Mouse (Mus musculus) embryo, embryonic 10 days (tissue): Measurements from ENCODE around the gene Scnn1a.

Source experiments
- DNase-seq: peaks from one replicate; pipeline ENCODE4 v3.0.0-alpha.2; 2015; ENCODE audit warnings: low spot score

Scnn1a gene

GRCm38 (mm10) chr6:125363021-125363420, 42.6 kb downstream of the Scnn1a start:
- no peak for DNase-seq

DNA sequence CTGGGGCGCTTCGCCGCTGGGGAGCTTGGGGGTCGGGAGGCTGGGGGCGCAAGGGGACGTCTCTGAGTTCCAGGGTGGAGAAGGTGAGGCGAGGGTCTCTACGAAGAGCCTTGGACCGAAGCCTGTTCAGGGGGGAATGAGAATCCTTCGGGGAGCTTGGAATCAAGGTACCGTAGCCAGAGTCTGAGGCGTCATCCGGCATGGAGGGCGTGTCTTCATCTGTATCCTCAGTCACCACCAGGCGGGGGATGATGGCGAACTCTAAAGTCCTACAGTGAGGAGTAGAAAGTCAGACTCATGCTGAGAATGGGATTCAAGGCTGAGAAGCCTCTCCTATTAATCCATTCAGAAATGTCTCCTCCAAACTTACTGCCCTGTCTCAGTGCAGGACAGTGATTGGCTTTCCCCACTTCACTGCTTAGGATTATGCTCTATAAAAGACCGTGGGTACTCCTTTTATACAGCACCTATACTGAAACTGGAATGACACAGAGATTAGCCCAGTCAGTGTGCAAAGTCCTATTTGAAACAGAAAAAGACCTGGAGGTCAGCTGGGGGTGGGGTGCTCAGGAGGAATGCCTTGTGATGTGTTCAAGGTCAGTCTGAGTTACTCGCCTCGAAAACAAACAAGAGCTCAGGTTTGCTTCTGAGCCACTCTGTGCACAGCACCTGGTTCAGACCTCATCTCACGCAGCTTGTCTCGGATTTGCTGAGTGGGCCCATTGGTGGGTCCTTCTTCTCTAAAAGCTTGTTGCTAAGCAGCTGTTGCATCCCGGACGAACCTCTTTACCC, 43.2 kb downstream of the Scnn1a start:
- peak; percentile 50 for DNase-seq

GRCm38 (mm10) chr6:125364448-125364847, 44.0 kb downstream of the Scnn1a start:
- peak; percentile 45 for DNase-seq

- DNase-seq = no peak
Measured at GRCm38 (mm10) chr6:125365522-125365921, 45.1 kb downstream of the Scnn1a start.

DNA sequence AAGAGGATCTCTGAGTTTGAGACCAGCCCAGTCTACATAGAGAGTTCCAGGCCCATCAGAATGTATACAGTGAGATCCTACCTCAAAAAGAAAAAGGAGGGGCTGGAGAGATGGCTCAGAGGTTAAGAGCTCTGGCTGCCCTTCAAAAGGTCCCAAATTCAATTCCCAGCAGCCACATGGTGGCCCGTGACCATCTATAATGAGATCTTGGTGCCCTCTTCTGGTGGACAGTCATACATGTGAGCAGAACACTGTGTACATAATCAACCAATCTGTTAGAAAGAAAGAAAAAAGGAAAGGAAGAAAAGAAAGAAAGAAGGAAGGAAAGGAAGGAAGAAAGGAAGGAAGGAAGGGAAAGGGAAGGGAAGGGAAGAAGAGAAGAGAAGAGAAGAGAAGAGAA, 45.7 kb downstream of the Scnn1a start:
- no peak for DNase-seq

DNA sequence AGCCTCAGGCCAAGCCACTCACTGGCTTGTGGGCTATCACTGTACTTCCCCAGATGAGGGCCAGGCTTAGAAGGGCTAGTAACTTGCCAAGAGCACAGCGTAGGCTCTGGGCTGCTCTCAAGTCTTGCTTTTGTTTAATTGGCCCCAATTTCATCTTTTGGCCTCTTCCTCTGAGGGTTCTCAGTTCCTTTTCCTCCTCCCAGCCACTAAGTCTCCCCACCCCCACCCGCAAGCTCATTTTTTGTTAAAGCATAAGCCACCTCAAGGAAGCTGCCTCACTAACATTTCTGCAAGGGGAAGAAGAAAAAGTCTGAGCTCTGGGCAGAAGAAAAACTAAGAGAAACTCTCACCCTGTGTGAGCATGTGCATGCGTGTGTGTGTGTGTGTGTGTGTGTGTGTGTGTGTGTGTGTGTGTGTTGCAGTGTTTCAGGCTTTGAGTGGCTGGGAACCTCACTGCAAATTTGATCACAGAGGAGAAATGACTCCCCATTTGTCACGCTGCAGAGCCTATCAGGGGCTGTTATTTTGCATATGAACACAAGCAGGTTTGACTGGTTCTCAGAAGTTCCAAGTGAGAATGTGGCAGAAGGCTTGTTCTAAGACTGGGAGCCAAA, 47.4 kb downstream of the Scnn1a start:
- DNase-seq = peak; percentile 47

DNA sequence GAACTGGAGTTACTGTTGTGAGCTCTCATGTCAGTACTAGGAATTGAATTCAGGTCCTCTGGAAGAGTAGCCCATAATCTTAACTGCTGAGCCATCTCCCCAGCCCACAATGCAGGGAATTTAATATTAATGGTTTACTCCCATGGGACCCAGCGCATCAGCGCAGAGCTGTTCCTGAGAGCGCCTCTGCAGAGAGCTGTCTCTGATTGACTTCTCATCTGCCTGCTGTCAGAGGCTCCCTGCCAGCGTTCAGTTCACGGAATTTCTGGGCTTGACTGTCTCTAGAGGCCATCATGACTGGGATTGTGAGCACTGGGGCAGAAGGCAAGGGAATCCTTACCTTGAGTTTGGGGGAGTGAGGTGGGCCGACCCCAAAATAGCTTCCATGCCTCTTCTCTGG, 56.6 kb downstream of the Scnn1a start:
- DNase-seq = no peak

DNA sequence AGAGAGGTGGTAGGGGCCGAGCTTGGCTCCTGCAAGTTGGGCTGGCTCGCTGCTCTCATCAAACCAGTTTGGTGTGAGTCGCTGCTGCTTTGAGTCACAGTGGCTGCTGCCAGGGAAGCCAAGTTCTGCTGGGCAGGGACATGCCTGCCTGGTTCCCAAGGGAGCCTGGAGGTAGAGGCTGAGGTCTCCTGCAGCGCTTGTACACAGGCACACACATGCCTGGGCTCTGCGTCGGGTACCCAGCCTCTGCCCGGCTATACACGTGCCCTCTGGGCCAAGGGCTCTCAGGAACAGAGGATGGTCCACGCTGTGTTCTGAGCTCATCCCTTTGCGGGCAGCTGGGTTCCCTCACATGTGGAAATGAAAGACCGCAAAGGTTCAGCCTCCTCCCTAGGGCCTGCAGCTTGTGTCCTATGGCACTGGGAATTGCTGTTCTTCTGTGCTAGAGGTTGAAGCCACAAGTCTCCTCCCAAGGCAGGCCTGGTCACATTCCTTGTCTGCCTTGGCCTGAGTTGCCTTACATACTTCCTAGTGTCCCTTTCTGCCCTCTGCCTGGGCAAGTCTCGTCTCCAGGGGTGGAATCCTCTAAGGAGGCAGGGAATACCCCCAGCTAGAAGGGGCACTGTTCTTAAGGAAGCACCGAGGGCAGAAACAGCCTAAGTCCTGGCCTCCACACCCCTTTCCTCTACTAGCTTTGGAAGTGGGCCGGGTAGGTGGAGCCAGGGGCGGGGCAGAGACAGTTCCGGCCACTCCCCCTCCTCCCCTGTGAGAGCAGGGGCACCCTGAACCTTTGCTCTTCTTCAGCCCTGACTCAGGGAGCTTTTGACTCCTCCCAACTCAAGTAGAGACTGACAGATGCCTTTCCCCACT, 57.4 kb downstream of the Scnn1a start:
- peak; percentile 69 for DNase-seq

DNA sequence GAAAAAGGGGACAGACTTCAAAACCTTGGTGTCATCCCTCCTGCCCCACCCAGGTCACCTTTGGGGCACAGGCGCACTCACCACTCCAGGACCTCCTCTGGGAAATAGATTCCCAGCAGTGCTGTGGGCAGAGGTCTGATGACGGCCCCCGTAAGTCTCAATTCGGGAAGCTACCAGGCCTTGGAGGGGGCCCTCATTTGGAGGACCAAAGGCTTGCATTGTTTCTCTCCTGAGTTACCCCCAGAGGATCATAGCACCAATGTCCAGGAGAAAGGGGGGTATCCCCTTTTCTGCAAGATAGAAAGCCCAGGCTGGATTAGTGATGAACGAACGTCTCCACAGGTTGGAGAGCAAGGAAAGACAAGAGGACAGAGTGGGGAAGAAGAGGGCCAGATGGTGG, 58.2 kb downstream of the Scnn1a start:
- DNase-seq = no peak

- DNase-seq = no peak
Measured at GRCm38 (mm10) chr6:125379781-125380180, 59.3 kb downstream of the Scnn1a start.

GRCm38 (mm10) chr6:125380372-125381360, 60.2 kb downstream of the Scnn1a start, which contains the start of gene Plekhg6:
Plekhg6 (minus strand) TSS chr6:125380793.
- DNase-seq = no peak

GRCm38 (mm10) chr6:125382024-125382423, 61.6 kb downstream of the Scnn1a start:
- DNase-seq = no peak

DNA sequence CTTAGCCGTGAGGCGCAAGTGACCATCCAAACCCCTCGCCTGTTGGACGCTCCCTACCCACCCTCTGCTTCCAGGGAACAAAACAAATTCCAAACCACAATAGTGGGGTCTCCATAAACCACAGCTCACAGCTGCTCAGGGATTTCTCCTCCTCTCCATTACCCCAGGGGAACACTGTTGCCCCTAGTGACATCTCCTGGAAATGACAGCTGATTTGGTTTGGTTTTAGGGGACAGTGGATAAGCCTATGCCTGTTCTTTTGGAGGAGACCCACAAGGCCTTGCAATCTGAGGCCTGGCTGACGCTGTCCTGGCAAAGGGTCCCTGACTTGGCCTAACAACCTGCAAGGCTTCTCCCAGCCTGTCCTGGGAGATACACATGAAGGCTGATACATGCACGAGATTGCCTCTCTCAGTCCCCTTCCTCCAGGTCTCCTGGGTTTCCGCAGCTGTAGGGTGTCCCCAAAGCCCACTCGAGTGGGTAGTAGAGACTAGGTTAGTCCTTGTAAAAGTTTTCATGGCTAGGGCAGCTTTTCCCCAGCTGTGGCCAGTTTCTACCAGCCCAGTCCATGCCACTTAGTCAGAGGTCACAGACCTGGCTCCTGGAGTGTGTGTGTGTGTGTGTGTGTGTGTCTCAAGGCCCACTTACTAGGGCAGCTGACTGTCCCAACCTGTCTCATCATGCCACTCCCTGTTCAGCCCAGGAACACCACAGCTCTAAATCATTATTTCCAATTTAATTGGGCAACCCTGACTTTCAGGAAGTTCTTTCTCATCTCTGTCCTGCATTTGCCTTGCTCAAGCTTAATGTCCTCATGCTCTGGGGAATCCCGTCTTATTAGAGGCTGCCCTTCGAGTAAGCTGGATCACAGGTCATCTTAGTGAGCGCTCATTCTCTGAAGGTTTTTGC, 64.9 kb downstream of the Scnn1a start:
- peak; percentile 59 for DNase-seq

GRCm38 (mm10) chr6:125386080-125386479, 65.6 kb downstream of the Scnn1a start:
- no peak for DNase-seq

DNA sequence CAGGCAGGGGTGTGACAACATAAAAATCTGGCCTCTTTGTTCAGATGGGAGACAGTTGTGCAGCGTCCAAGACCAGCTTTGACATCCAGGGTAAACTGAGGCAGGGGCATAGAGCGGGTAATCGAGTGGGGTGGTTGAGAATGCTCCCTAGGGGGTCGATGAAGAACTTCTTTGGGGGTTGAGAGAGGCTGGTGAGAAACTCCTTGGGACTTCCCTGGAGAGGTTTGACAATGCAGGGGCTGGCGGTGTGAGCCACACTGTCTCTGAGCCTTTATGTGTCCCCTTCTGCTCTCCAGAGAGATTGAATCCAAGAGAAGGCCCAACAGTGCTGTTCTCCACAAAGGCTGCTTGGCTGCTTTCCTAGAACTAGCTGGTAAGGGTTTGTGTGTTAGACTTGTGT, 69.4 kb downstream of the Scnn1a start:
- no peak for DNase-seq
